Mouse (Mus musculus): ENCODE data around the gene Fam204a.

GRCm38 (mm10) chr19:60192790-60193189 lies 33.7 kb downstream of the Fam204a start:
- TF ChIP-seq CTCF (IDR thresholded peaks at IDR 0.05; ENCODE audit: low read depth) (no peak), EP300 (IDR thresholded peaks at IDR 0.05; ENCODE audit: low read depth) (no peak)
